Mouse (Mus musculus): ENCODE measurements around the gene Cst6.

The Cst6 gene

GRCm38 (mm10) chr19:5348526-5349501 lies 560 bp downstream of the Cst6 start:
- no peak for DNase-seq (ENCODE audit: low spot score)

- no peak for DNase-seq (ENCODE audit: low spot score)
Observed at GRCm38 (mm10) chr19:5348064-5348463, 1.3 kb downstream of the Cst6 start.

GRCm38 (mm10) chr19:5345297-5346131 lies 3.9 kb downstream of the Cst6 start:
- DNase-seq (ENCODE audit: low spot score), result no peak

GRCm38 (mm10) chr19:5341360-5341759 lies 8.0 kb downstream of the Cst6 start:
- no peak for DNase-seq (ENCODE audit: low spot score)

DNA sequence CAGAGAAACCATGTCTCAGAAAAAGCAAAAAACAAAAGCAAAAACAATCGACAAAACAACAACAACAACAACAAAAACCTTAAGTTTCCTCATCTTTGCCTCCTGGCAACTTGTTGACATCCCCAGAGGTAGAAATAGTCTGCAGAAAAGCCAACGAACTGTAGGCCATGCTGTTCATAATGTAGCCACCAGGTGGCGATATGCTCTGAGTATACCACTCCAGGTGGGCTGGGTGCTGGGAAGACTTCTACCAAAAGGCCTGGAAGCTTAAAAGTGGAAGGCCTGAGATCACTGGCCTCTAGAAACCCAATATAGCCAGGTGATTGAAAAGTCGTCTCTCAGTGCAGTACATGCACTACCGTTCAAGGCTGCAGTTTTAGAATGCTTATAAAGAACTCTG lies 11.4 kb downstream of the Cst6 start:
- peak; percentile 66 for DNase-seq (ENCODE audit: low spot score)

- no peak for DNase-seq (ENCODE audit: low spot score)
Observed at GRCm38 (mm10) chr19:5335441-5335840, 13.9 kb downstream of the Cst6 start, which contains the start of gene Catsper1. Gene Catsper1 (plus strand): TSS chr19:5335741.

DNA sequence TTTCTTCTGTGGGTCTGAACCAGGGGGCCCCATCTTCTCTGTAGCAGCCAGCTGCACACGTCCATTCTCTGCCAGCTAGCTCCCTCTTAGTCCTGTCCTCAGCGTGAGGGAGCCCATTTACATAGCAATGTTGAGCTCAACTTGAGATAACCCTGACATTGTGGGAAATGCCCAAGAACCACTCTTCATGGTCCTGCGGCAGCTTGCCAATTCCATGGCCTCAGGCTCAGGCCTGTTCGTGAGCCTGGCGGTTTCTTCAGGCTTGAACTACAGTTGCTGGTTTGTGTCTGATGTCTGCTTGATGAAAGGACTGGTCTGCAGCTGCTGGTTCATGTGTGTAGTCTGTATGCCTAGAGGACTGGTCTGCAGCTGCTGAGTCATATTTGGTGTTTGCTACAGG lies 14.6 kb downstream of the Cst6 start:
- no peak for DNase-seq (ENCODE audit: low spot score)

DNA sequence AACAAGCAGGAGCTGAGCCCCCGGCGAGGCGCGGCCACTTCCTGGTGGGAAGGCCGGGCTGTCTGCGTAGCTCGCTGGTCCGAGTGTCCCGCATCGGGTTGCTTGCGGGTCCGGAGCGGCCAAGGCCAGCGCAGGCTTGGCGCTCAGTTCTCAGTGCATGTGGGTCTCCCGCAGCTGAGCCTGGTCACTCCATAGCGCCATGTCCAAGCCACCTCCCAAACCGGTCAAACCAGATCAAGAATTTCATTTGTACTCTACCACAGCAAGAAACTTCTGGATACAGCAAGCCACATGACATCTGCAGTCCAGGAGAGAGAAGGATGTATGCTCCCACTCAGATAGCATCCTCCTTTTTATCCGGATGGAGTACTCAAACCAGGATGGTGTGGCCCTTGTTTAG lies 21.4 kb downstream of the Cst6 start:
- no peak for DNase-seq (ENCODE audit: low spot score)

DNA sequence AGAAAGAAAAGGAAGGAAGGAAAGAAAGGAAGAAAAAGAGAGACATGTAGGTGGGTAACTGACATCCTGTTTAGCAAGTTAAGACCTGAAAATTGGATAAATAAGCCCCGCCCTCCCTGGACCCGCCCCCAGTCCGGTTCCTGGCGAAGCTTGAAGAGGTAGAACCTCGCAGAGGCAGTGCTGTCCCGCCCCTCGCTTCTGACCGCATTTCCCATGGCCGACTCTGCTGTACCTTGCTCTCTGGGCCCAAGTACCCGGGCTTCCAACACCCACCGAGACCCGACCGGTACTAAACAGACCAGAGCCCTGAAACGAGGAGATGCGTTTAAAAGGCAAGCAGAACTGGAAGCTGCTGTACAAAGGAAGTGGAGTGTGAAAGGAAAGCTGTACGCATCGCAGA lies 25.6 kb downstream of the Cst6 start:
- no peak for DNase-seq (ENCODE audit: low spot score)

GRCm38 (mm10) chr19:5313189-5313588 lies 36.2 kb downstream of the Cst6 start:
- DNase-seq (ENCODE audit: low spot score), result no peak

GRCm38 (mm10) chr19:5309025-5309424 lies 40.3 kb downstream of the Cst6 start:
- DNase-seq (ENCODE audit: low spot score), result no peak

GRCm38 (mm10) chr19:5306968-5307734 lies 42.2 kb downstream of the Cst6 start:
- no peak for DNase-seq (ENCODE audit: low spot score)

GRCm38 (mm10) chr19:5306279-5306678 lies 43.1 kb downstream of the Cst6 start:
- no peak for DNase-seq (ENCODE audit: low spot score)

DNA sequence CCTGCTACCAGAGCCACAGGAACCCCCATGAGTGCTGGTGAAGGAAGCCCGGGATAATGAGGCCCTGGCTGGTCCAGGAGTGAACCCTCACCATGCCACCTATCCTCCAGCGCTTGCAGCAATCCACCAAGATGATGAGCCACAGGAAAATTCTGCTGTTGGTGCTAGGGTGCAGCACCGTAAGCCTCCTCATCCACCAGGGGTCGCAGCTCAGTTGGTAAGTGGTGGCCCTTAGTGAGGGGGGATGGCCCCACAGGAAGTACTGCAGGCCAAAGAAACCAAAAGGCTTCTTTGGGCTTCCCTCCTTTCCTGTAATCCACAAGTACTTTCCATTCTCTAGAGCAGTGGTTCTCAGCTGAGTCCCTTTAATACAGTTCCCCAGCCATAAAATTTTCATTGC lies 46.9 kb downstream of the Cst6 start:
- no peak for DNase-seq (ENCODE audit: low spot score)

GRCm38 (mm10) chr19:5300588-5300987 lies 48.8 kb downstream of the Cst6 start:
- DNase-seq (ENCODE audit: low spot score), result no peak

- no peak for DNase-seq (ENCODE audit: low spot score)
Observed at GRCm38 (mm10) chr19:5297903-5298800, 51.2 kb downstream of the Cst6 start, which contains the start of gene Gal3st3. Gene Gal3st3 (plus strand): TSS chr19:5298331.

GRCm38 (mm10) chr19:5296630-5297029 lies 52.7 kb downstream of the Cst6 start:
- no peak for DNase-seq (ENCODE audit: low spot score)

GRCm38 (mm10) chr19:5295736-5296075 lies 53.7 kb downstream of the Cst6 start:
- no peak for DNase-seq (ENCODE audit: low spot score)

- DNase-seq (ENCODE audit: low spot score), result peak; percentile 97
Observed at GRCm38 (mm10) chr19:5294972-5295735, 54.2 kb downstream of the Cst6 start, which contains the start of gene Sf3b2. Gene Sf3b2 (minus strand): TSS chr19:5295455.

All from left cerebral cortex, adult 11 months (tissue).